Mouse (Mus musculus): Measurements from ENCODE around the gene Gm17657. TPM values are rescaled to one million over a fixed set of nuclear protein-coding genes. Genes with fewer than 3 reads are reported as not detected.
A peak's percentile ranks its signal among the peaks of the same experiment; 100 is the strongest.

The Gm17657 gene
- polyA plus RNA-seq, 1 experiment from 2014 or later: not detected

GRCm38 (mm10) chr17:29493461-29493980 lies 55.9 kb downstream of the Gm17657 start:
- whole genome bisulfite sequencing: 72% methylated on average over 11 of the region's 11 CpGs
- DNase-seq: no peak
- H3K4me3 ChIP-seq (replicated peaks; ENCODE audit: low read depth, low read length): 0 out of 2 replicates have a peak overlapping the region, but pooled peaks have one; percentile 79

DNA sequence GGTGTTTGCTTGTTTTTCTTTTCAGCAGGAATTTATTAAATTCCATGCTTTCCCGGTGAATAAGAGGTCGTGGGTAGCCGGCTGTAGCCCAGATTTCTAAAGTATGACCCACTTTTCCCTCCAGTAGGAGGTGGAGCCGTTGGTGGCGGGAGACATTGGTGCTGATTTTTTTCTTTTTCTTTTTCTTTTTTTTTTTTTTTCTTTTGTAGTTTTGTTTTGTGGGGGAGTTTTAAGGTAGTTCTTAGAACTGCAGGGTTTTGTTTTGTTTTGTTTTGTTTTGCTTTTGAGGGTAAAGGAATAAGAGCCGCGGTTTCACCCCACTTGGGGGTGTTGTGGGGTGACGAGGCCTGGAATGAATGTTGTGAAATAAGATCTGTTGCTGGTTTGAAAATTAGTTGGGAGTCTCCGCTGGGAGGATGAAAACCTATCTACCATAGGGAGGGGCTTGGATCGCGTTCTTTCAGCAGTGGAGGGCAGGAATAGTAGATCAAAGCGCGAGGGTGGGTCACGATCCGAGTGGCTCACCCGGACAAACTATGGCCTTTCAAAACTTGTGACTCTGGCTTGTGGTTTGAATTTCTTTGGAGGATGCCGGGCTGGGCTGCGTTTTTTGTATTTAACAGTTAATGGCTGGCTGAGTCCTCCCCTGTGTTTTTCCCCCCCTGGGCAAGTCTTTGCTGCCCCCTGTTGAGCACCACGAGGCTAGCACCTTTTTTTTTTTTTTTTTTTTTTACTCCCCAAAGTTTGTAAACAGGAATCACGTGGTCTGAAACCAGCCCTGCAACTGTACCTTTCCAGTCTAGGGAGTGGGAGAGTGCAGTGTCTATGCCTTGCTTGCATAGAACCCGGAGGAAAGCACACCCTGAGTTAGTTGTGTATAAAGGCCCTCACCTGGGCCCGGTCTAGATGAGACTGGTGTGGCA lies 56.9 kb downstream of the Gm17657 start:
- Histone ChIP-seq H3K4me3 (replicated peaks; ENCODE audit: low read depth, low read length) (peak overlapping the region; percentile 79), H3K9me3 (ENCODE audit: control insufficient read depth, low read length) (no peaks in the 10 kb centered on the region), H3K27ac (replicated peaks; ENCODE audit: low read depth, low read length) (peak overlapping the region; percentile 92; the same call in 1 of the 2 replicates), H3K9ac (replicated peaks; ENCODE audit: low read length) (peak overlapping the region; percentile 77), H3K4me1 (ENCODE audit: control insufficient read depth, insufficient read depth, low read length) (peaks cover 19% of the 10 kb centered on the region), H3K36me3 (ENCODE audit: control insufficient read depth, insufficient read depth, low read length) (peaks cover 11% of the 10 kb centered on the region), H3K27me3 (ENCODE audit: control insufficient read depth, insufficient read depth, low read length) (no peaks in the 10 kb centered on the region), H3K4me2 (ENCODE audit: low read length) (peak overlapping the region; percentile 95)
- no peak for ATAC-seq (ENCODE audit: low FRiP score, low TSS enrichment)
- DNase-seq: peak; percentile 74
- WGBS: 2% methylated on average over 22 of the region's 22 CpGs

More at GRCm38 (mm10) chr17:29493461-29493980, 55.9 kb downstream of the Gm17657 start:
- Histone ChIP-seq H3K27ac (replicated peaks; ENCODE audit: low read depth, low read length) (no peak overlapping the region), H3K9ac (replicated peaks; ENCODE audit: low read length) (no peak overlapping the region), H3K4me1 (ENCODE audit: control insufficient read depth, insufficient read depth, low read length) (peaks cover 19% of the 10 kb centered on the region), H3K9me3 (ENCODE audit: control insufficient read depth, low read length) (no peaks in the 10 kb centered on the region), H3K27me3 (ENCODE audit: control insufficient read depth, insufficient read depth, low read length) (no peaks in the 10 kb centered on the region), H3K36me3 (ENCODE audit: control insufficient read depth, insufficient read depth, low read length) (peaks cover 11% of the 10 kb centered on the region), H3K4me2 (ENCODE audit: low read length) (peak overlapping the region; percentile 95; the same call in 1 of the 2 replicates)
- ATAC-seq (ENCODE audit: low FRiP score, low TSS enrichment): no peak

DNA sequence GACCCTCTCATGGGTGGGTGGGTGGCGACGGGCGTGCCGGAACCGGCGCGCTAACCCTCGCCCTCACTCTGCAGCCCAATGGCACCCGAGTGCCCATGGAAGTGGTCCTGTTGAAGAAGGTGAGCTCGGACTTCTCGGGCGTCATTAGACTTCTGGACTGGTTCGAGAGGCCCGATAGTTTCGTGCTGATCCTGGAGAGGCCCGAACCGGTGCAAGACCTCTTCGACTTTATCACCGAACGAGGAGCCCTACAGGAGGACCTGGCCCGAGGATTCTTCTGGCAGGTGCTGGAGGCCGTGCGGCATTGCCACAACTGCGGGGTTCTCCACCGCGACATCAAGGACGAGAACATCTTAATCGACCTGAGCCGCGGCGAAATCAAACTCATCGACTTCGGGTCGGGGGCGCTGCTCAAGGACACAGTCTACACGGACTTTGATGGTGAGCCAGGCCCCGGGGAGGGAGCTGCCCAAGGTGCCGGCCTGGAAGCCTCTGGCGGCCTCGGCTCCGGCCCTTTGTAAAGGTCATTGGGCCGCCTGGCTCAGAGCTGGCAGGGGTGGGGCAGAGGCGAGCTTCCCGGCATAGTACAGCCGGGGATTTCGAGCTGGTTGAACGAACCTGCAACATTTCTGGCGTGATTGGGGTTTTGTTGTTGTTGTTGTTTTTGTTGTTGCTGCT lies 57.7 kb downstream of the Gm17657 start:
- Histone ChIP-seq H3K9me3 (ENCODE audit: control insufficient read depth, low read length) (no peaks in the 10 kb centered on the region), H3K4me1 (ENCODE audit: control insufficient read depth, insufficient read depth, low read length) (peaks cover 19% of the 10 kb centered on the region), H3K4me2 (ENCODE audit: low read length) (peak overlapping the region; percentile 95), H3K36me3 (ENCODE audit: control insufficient read depth, insufficient read depth, low read length) (peaks cover 11% of the 10 kb centered on the region), H3K27me3 (ENCODE audit: control insufficient read depth, insufficient read depth, low read length) (no peaks in the 10 kb centered on the region), H3K4me3 (replicated peaks; ENCODE audit: low read depth, low read length) (peak overlapping the region; percentile 79), H3K27ac (replicated peaks; ENCODE audit: low read depth, low read length) (peak overlapping the region; percentile 92), H3K9ac (replicated peaks; ENCODE audit: low read length) (peak overlapping the region; percentile 77)
- WGBS: under 1% methylated on average over 48 of the region's 48 CpGs
- ATAC-seq (ENCODE audit: low FRiP score, low TSS enrichment) (no peak), DNase-seq (peak; percentile 60)

- Histone ChIP-seq H3K9ac (replicated peaks; ENCODE audit: low read length) (peak within 1 kb of the TSS; percentile 79), H3K9me3 (ENCODE audit: control insufficient read depth, low read length) (no peaks in the 10 kb centered on the region), H3K4me1 (ENCODE audit: control insufficient read depth, insufficient read depth, low read length) (peaks cover 19% of the 10 kb centered on the region), H3K27ac (replicated peaks; ENCODE audit: low read depth, low read length) (peak within 1 kb of the TSS; percentile 95), H3K4me2 (ENCODE audit: low read length) (peak within 1 kb of the TSS; percentile 95), H3K4me3 (replicated peaks; ENCODE audit: low read depth, low read length) (peak within 1 kb of the TSS; percentile 79), H3K27me3 (ENCODE audit: control insufficient read depth, insufficient read depth, low read length) (no peaks in the 10 kb centered on the region), H3K36me3 (ENCODE audit: control insufficient read depth, insufficient read depth, low read length) (peaks cover 11% of the 10 kb centered on the region)
- no peak; the same call in none of the 2 replicates for ATAC-seq (ENCODE audit: low FRiP score, low TSS enrichment)
- DNase-seq: peak; percentile 81
- WGBS: under 1% methylated on average over 93 of the region's 99 CpGs
Measured at GRCm38 (mm10) chr17:29490713-29491581, 58.5 kb downstream of the Gm17657 start, which contains the start of gene Pim1. Gene Pim1, plus strand, starts transcription at chr17:29490753.

DNA sequence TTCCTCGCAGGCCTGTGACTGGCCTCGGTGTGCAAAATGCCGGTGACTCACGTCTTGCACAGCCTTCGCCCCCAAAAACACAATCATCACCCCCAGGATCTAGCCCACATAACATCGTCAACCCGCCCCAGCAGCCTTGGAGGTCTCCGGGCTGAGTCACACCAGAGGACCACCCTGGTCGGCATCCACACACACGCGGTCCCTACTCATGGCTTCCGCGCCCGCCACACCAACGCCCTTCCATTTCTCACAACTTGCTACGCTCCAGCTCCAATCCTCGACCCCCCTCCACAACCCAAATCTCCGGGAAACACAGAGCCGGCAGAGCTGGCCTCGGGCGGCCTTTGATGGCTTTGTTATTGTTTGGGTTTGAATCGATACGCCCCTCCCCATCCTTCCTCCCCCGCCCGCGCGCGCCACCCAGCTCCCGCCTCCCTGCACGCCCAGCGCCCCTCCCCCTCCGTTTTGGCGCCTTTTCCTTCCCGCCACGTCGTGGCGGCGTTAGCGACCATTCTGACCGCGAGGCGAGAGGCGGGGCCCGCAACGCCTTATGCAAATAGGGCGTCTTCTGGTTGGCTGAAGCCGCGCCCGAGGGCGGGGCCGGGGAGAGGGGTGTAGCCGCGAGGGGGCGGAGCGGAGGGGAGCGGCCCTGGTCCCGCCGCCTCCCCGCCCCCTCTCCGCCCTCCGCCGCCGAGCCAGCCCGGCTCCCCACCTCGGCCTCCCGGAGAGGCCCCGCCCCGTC lies 59.3 kb downstream of the Gm17657 start:
- H3K27me3 ChIP-seq (ENCODE audit: control insufficient read depth, insufficient read depth, low read length): no peaks in the 10 kb centered on the region
- H3K4me1 ChIP-seq (ENCODE audit: control insufficient read depth, insufficient read depth, low read length): peaks cover 19% of the 10 kb centered on the region
- peak overlapping the region; percentile 95 for H3K27ac ChIP-seq (replicated peaks; ENCODE audit: low read depth, low read length)
- peak overlapping the region; percentile 95 for H3K4me2 ChIP-seq (ENCODE audit: low read length)
- H3K9ac ChIP-seq (replicated peaks; ENCODE audit: low read length): peak overlapping the region; percentile 79
- H3K9me3 ChIP-seq (ENCODE audit: control insufficient read depth, low read length): no peaks in the 10 kb centered on the region
- ATAC-seq (ENCODE audit: low FRiP score, low TSS enrichment) (peak; percentile 93), DNase-seq (peak; percentile 100)
- H3K36me3 ChIP-seq (ENCODE audit: control insufficient read depth, insufficient read depth, low read length): peaks cover 11% of the 10 kb centered on the region
- WGBS: under 1% methylated on average over 55 of the region's 68 CpGs
- peak overlapping the region; percentile 79 for H3K4me3 ChIP-seq (replicated peaks; ENCODE audit: low read depth, low read length)

GRCm38 (mm10) chr17:29488978-29489970 lies 60.2 kb downstream of the Gm17657 start:
- no peak for ATAC-seq (ENCODE audit: low FRiP score, low TSS enrichment)

More at GRCm38 (mm10) chr17:29488978-29489970, 60.2 kb downstream of the Gm17657 start:
- Histone ChIP-seq H3K36me3 (ENCODE audit: control insufficient read depth, insufficient read depth, low read length) (peaks cover 5% of the 10 kb centered on the region), H3K27ac (replicated peaks; ENCODE audit: low read depth, low read length) (peak overlapping the region; percentile 95), H3K4me3 (replicated peaks; ENCODE audit: low read depth, low read length) (peak overlapping the region; percentile 79), H3K27me3 (ENCODE audit: control insufficient read depth, insufficient read depth, low read length) (no peaks in the 10 kb centered on the region), H3K9me3 (ENCODE audit: control insufficient read depth, low read length) (no peaks in the 10 kb centered on the region), H3K4me1 (ENCODE audit: control insufficient read depth, insufficient read depth, low read length) (peaks cover 19% of the 10 kb centered on the region), H3K4me2 (ENCODE audit: low read length) (peak overlapping the region; percentile 95), H3K9ac (replicated peaks; ENCODE audit: low read length) (peak overlapping the region; percentile 79)
- 5% methylated on average over 30 of the region's 30 CpGs for WGBS
- peak; percentile 74 for DNase-seq

All from midbrain, embryonic 14.5 days (tissue).